Mouse (Mus musculus) MEL (cell line): ENCODE measurements at regions not wholly inside any gene's neighbourhood (a gene's known extent, or its start where the extent isn't known, plus 50 kb on each side); places are given as distances from the start of the nearest gene placed in this dataset.

Experiments used
- CHD2 ChIP-seq: IDR thresholded peaks from 2 replicates; pipeline ENCODE4 v1.6.1; 2011; ENCODE audit warnings: low read length, improper control_type of control experiment
- CTCF ChIP-seq, 3 experiments: IDR thresholded peaks in 2 of 3; conservative IDR thresholded peaks in 1 of 3; 2 replicates each; pipeline ENCODE4 v1.5.1; 2011 to 2012; ENCODE audit warnings: low read length in 3 of 3, low read depth in 2 of 3, mild to moderate bottlenecking in 2 of 3, improper control_type of control experiment in 1 of 3, inconsistent platforms in 1 of 3, mixed read lengths in 1 of 3, moderate library complexity in 1 of 3; ENCODE audit not compliant: control insufficient read depth in 1 of 3, insufficient read depth in 1 of 3, poor library complexity in 1 of 3, severe bottlenecking in 1 of 3
- EP300 ChIP-seq, 2 experiments: IDR thresholded peaks; 2 replicates each; pipeline ENCODE4 v1.6.1; 2011; ENCODE audit warnings: improper control_type of control experiment in 2 of 2, low read length in 2 of 2, low read depth in 1 of 2, mild to moderate bottlenecking in 1 of 2
- GATA1 ChIP-seq: IDR thresholded peaks from 2 replicates; pipeline ENCODE4 v1.6.1; 2011; ENCODE audit warnings: low read depth, low read length, improper control_type of control experiment
- JUND ChIP-seq: IDR thresholded peaks from 2 replicates; pipeline ENCODE4 v1.6.1; 2011; ENCODE audit warnings: low read depth, mild to moderate bottlenecking, improper control_type of control experiment, low read length
- MAFK ChIP-seq: IDR thresholded peaks from 2 replicates; pipeline ENCODE4 v1.6.1; 2011; ENCODE audit warnings: low read depth, mild to moderate bottlenecking, low read length, improper control_type of control experiment, borderline replicate concordance
- NRF1 ChIP-seq: IDR thresholded peaks from 2 replicates; pipeline ENCODE4 v1.6.1; 2014; ENCODE audit warnings: low read depth, mild to moderate bottlenecking, inconsistent platforms, low read length, improper control_type of control experiment, moderate library complexity; ENCODE audit not compliant: poor library complexity, insufficient read depth, severe bottlenecking
- POLR2A ChIP-seq, 2 experiments: IDR thresholded peaks; 2 replicates each; pipeline ENCODE4 v1.6.1; 2011 to 2012; ENCODE audit warnings: low read length in 2 of 2, mild to moderate bottlenecking in 2 of 2, control low read depth in 1 of 2, improper control_type of control experiment in 1 of 2, low read depth in 1 of 2, moderate library complexity in 1 of 2; ENCODE audit not compliant: control insufficient read depth in 1 of 2, insufficient read depth in 1 of 2, poor library complexity in 1 of 2

GRCm38 (mm10) chr4:142908782-142909181, 304.0 kb downstream of the Prdm2 start:
- TF ChIP-seq EP300 (IDR thresholded peaks at IDR 0.05; ENCODE audit: low read depth in 1 of 2, low read length in 2 of 2) (no peak), CHD2 (no peak), MAFK (no peak), CTCF (IDR thresholded peaks at IDR 0.05 in 2 of 3, conservative IDR thresholded peaks at IDR 0.05 in 1 of 3; ENCODE audit: control insufficient read depth in 1 of 3, insufficient read depth in 1 of 3, low read depth in 2 of 3, low read length in 3 of 3, poor library complexity in 1 of 3, severe bottlenecking in 1 of 3) (no peak), POLR2A (IDR thresholded peaks at IDR 0.05; ENCODE audit: control insufficient read depth in 1 of 2, insufficient read depth in 1 of 2, low read depth in 1 of 2, low read length in 2 of 2, poor library complexity in 1 of 2) (no peak), GATA1 (no peak), JUND (no peak), NRF1 (no peak)
